Mouse (Mus musculus) neural tube, embryonic 11.5 days (tissue): ENCODE results near the gene Pcna. TPM values are rescaled to one million over a fixed set of nuclear protein-coding genes. Genes with fewer than 3 reads are reported as not detected.

Experiments used
- ATAC-seq: fragments of 200-750 bp; cut with Nextera tagmentation; 2 replicates; pipeline ENCODE4 v1.8.0; 2017; ENCODE audit warnings: moderate number of reproducible peaks, mild to moderate bottlenecking, moderate TSS enrichment, moderate library complexity; ENCODE audit not compliant: insufficient read depth, low FRiP score, low TSS enrichment
- DNase-seq: peaks from one replicate; pipeline ENCODE4 v3.0.0-alpha.2; 2015; ENCODE audit warnings: low spot score
- H3K27ac ChIP-seq: fragments of 300-500 bp; sonication (generic); 2 replicates; pipeline ENCODE4 v1.5.1; 2014; ENCODE audit warnings: low read depth, mild to moderate bottlenecking, low read length
- H3K27me3 ChIP-seq: fragments of 300-500 bp; sonication (generic); 2 replicates; pipeline ENCODE4 v1.6.1; 2014; ENCODE audit warnings: mild to moderate bottlenecking, low read length, mixed read lengths; ENCODE audit not compliant: control insufficient read depth, insufficient read depth
- H3K36me3 ChIP-seq: fragments of 300-500 bp; sonication (generic); 2 replicates; pipeline ENCODE4 v1.6.1; 2014; ENCODE audit warnings: mild to moderate bottlenecking, low read length, moderate library complexity, mixed read lengths; ENCODE audit not compliant: control insufficient read depth, insufficient read depth
- H3K4me1 ChIP-seq: fragments of 300-500 bp; sonication (generic); 2 replicates; pipeline ENCODE4 v1.6.1; 2014; ENCODE audit warnings: low read length, mixed read lengths; ENCODE audit not compliant: control insufficient read depth, insufficient read depth
- H3K4me2 ChIP-seq: fragments of 300-500 bp; sonication (generic); 2 replicates; pipeline ENCODE4 v1.6.1; 2014; ENCODE audit warnings: low read depth, mild to moderate bottlenecking, moderate library complexity
- H3K4me3 ChIP-seq: fragments of 300-500 bp; sonication (generic); 2 replicates; pipeline ENCODE4 v1.5.1; 2014; ENCODE audit warnings: low read depth, low read length
- H3K9ac ChIP-seq: fragments of 300-500 bp; sonication (generic); 2 replicates; pipeline ENCODE4 v1.6.1; 2014; ENCODE audit warnings: mild to moderate bottlenecking, low read length
- H3K9me3 ChIP-seq: fragments of 300-500 bp; sonication (generic); 2 replicates; pipeline ENCODE4 v1.6.1; 2016; ENCODE audit warnings: low read length; ENCODE audit not compliant: control insufficient read depth
- WGBS: fragments of 180-500 bp; shearing (Covaris S2); extraction: QIAGEN DNeasy Blood & Tissue Kit; methylation state at CpG from one replicate; pipeline ENCODE4 v1.1.7; 2014; 5-methylcytosine and 5-hydroxymethylcytosine counted together
- polyA plus RNA-seq: library from polyadenylated mRNA; unstranded; fragments of >200 nt; fragmentation: Nextera tagmentation; extraction: Ambion mirVana; gene quantifications from 2 replicates; pipeline ENCODE4 v1.2.1, GENCODE M21; 2014

Pcna gene
- polyA plus RNA-seq, 1 experiment from 2014 or later = 314 TPM

GRCm38 (mm10) chr2:132205549-132205948, 47.6 kb downstream of the Pcna start:
- DNase-seq (no peak), ATAC-seq (no peak)
- H3K4me3 ChIP-seq = no peak overlapping the region
- no peak overlapping the region for H3K4me2 ChIP-seq
- H3K9ac ChIP-seq = no peak overlapping the region
- H3K4me1 ChIP-seq = no peaks in the 10 kb centered on the region
- 78% methylated on average over 4 of the region's 4 CpGs for WGBS
- no peaks in the 10 kb centered on the region for H3K9me3 ChIP-seq
- no peaks in the 10 kb centered on the region for H3K27me3 ChIP-seq
- no peak overlapping the region for H3K27ac ChIP-seq
- no peaks in the 10 kb centered on the region for H3K36me3 ChIP-seq

GRCm38 (mm10) chr2:132203773-132204172, 49.3 kb downstream of the Pcna start:
- no peak overlapping the region for H3K27ac ChIP-seq
- DNase-seq = no peak
- no peak overlapping the region for H3K9ac ChIP-seq
- H3K4me3 ChIP-seq = no peak overlapping the region
- no peaks in the 10 kb centered on the region for H3K9me3 ChIP-seq
- H3K4me2 ChIP-seq = no peak overlapping the region
- no peaks in the 10 kb centered on the region for H3K4me1 ChIP-seq
- no peaks in the 10 kb centered on the region for H3K27me3 ChIP-seq
- H3K36me3 ChIP-seq = no peaks in the 10 kb centered on the region
- no peak for ATAC-seq
- 83% methylated on average over 3 of the region's 3 CpGs for WGBS

- Histone ChIP-seq H3K4me2 (no peak overlapping the region), H3K4me1 (no peaks in the 10 kb centered on the region), H3K9ac (no peak overlapping the region), H3K36me3 (no peaks in the 10 kb centered on the region), H3K27me3 (no peaks in the 10 kb centered on the region), H3K9me3 (no peaks in the 10 kb centered on the region), H3K4me3 (no peak overlapping the region), H3K27ac (no peak overlapping the region)
- 72% methylated on average over 3 of the region's 3 CpGs for WGBS
- ATAC-seq (no peak), DNase-seq (no peak)
Measured at GRCm38 (mm10) chr2:132203186-132203585, 49.9 kb downstream of the Pcna start.

Other genes starting within 250 kb of the Pcna start
- 26.0 and 27.8 TPM in 2 replicates for gene Rassf2, start 223.1 kb downstream of the Pcna start, polyA plus RNA-seq
- 13.3 and 17.6 TPM in 2 replicates for gene Slc23a2, start 108.2 kb downstream of the Pcna start, polyA plus RNA-seq
- gene Tmem230, start 5.5 kb downstream of the Pcna start, polyA plus RNA-seq = 58.8 and 59.0 TPM in 2 replicates
- 35.8 and 37.6 TPM in 2 replicates for gene Cds2, start 9.8 kb upstream of the Pcna start, polyA plus RNA-seq
- gene Prokr2, start 132.1 kb upstream of the Pcna start, polyA plus RNA-seq = 0.54 and 0.98 TPM in 2 replicates